23 mouse cellular contexts compared by ENCODE assay signal in the genomic region with DNA sequence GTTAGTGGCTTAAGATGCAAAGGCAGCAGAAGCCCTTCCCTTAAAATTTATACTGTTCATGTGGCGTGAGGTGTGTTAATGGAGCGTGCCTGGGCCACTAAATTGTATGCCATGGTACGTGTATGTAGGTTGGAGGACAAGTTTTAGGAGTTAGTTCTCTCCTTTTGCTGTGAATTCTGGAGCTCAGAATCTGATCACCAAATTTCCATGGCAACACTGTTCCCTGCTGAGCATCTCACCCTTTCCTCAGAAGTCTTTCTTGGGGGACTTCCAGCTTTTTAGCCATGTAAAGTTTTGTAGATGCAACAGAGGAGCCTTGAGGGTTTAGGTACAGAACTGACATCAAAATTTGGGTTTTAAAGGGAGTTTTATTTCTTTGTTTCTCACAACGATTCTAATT.
"Had no signal": no experiment of that assay in that cellular context is flagged by ENCODE, and none has a peak within 500 bp of the region (broad histone marks: within the 10 kb centered on the region; RNA-seq: fewer than 3 reads in every experiment).

No protein-coding gene starts in this region.

- H3K27ac ChIP-seq: limb, embryonic 10.5 days; limb, embryonic 13.5 days; liver, embryonic 12.5 days; liver, embryonic 15.5 days; lung, embryonic 15.5 days; midbrain, embryonic 10.5 days; neural tube, embryonic 12.5 days; neural tube, embryonic 15.5 days had no signal

- H3K4me3 ChIP-seq: limb, embryonic 10.5 days; limb, embryonic 13.5 days; liver, embryonic 12.5 days; liver, embryonic 15.5 days; lung, embryonic 15.5 days; megakaryocyte, embryonic 14.5 days; midbrain, embryonic 10.5 days; neural tube, embryonic 12.5 days; neural tube, embryonic 15.5 days had no signal

- DNase-seq: kidney, adult 18-20 months; kidney, adult 9 months; kidney, postnatal 14 days; kidney, postnatal 4 days; layer of hippocampus, postnatal 36 days; liver; lung, adult 18-20 months; lung, postnatal 10 days; lung, postnatal 36 days; midbrain, embryonic 14.5 days; retina, postnatal 1 day; thymus, adult 2 months; thymus, postnatal 14 days; thymus, postnatal 4 days had no signal
